Mouse (Mus musculus) kidney, postnatal 0 days (tissue): Measurements from ENCODE around the gene Htr6. TPM values are rescaled to one million over a fixed set of nuclear protein-coding genes. Genes with fewer than 3 reads are reported as not detected.
A peak's percentile ranks its signal among the peaks of the same experiment; 100 is the strongest.

Source experiments
- ATAC-seq: fragments of 200-750 bp; cut with Nextera tagmentation; replicated peaks from 2 replicates; pipeline ENCODE4 v1.8.0; 2017; ENCODE audit warnings: low read depth, moderate number of reproducible peaks, moderate TSS enrichment, moderate library complexity; ENCODE audit not compliant: low FRiP score
- DNase-seq: peaks from one replicate; pipeline ENCODE4 v3.0.0-alpha.2; 2016; ENCODE audit warnings: low spot score
- H3K27ac ChIP-seq: fragments of 300-500 bp; sonication (generic); 2 replicates; pipeline ENCODE4 v1.5.1; 2014; ENCODE audit warnings: mild to moderate bottlenecking
- H3K27me3 ChIP-seq: fragments of 300-500 bp; sonication (generic); 2 replicates; pipeline ENCODE4 v1.6.1; 2014; ENCODE audit warnings: low read length, mixed read lengths; ENCODE audit not compliant: insufficient read depth
- H3K36me3 ChIP-seq: fragments of 300-500 bp; sonication (generic); 2 replicates; pipeline ENCODE4 v1.6.1; 2014; ENCODE audit warnings: low read length, mixed read lengths; ENCODE audit not compliant: insufficient read depth
- H3K4me1 ChIP-seq: fragments of 300-500 bp; sonication (generic); replicated peaks from 2 replicates; pipeline ENCODE4 v1.6.1; 2014; ENCODE audit warnings: antibody characterized with exemption, low read length, mixed read lengths; ENCODE audit not compliant: insufficient read depth
- H3K4me2 ChIP-seq: fragments of 300-500 bp; sonication (generic); 2 replicates; pipeline ENCODE4 v1.6.1; 2014; ENCODE audit warnings: mild to moderate bottlenecking, low read length, moderate library complexity, mixed read lengths
- H3K4me3 ChIP-seq: fragments of 300-500 bp; sonication (generic); replicated peaks from 2 replicates; pipeline ENCODE4 v1.5.1; 2014; ENCODE audit warnings: low read depth, low read length
- H3K9ac ChIP-seq: fragments of 300-500 bp; sonication (generic); 2 replicates; pipeline ENCODE4 v1.6.1; 2014; ENCODE audit warnings: low read depth, low read length
- H3K9me3 ChIP-seq: fragments of 300-500 bp; sonication (generic); replicated peaks from 2 replicates; pipeline ENCODE4 v1.6.1; 2016; ENCODE audit warnings: low read length, inconsistent platforms, mixed read lengths
- CTCF ChIP-seq: IDR thresholded peaks from 2 replicates; pipeline ENCODE4 v1.5.1; 2016; ENCODE audit warnings: antibody characterized with exemption, low read depth, mild to moderate bottlenecking, moderate library complexity
- WGBS: fragments of 180-500 bp; shearing (Covaris S2); extraction: QIAGEN DNeasy Blood & Tissue Kit; methylation state at CpG from one replicate; pipeline ENCODE4 v1.1.7; 2014; 5-methylcytosine and 5-hydroxymethylcytosine counted together
- polyA plus RNA-seq: library from polyadenylated mRNA; unstranded; fragments of >200 nt; fragmentation: Nextera tagmentation; extraction: Ambion mirVana; gene quantifications from 2 replicates; pipeline ENCODE4 v1.2.1, GENCODE M21; 2015

The Htr6 gene
- polyA plus RNA-seq, 1 experiment from 2014 or later: 0.12 TPM

DNA sequence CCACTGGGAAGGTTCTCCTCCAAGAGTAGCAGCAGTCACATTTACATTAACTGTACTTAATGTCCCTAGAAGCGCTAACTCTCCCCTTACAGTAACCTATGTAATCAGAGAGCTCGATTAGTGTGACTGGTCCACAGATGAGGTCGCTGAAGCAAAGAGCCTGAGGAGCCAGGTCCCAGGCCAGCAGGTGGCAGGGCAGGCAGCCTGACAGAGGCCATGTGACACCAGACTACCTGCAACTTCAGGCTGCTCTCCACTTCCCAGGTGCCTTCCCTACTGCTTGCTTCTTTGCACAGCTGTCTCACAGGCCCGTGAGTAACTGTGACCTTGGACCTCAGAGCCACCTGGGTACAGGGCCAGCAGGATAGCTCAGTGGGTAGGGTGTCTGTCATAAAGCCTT is 40.8 kb downstream of the Htr6 start:
- ATAC-seq: no peak
- DNase-seq: peak; percentile 29
- no peaks in the 10 kb centered on the region for H3K9me3 ChIP-seq

GRCm38 (mm10) chr4:139034010-139034367 is 41.4 kb downstream of the Htr6 start:
- H3K4me1 ChIP-seq: 0 out of 2 replicates have a peak, but pooled peaks cover 5% of the 10 kb centered on the region

More for the DNA sequence above, 40.8 kb downstream of the Htr6 start:
- Histone ChIP-seq H3K9ac (no peak overlapping the region), H3K4me3 (no peak overlapping the region), H3K27me3 (no peaks in the 10 kb centered on the region), H3K27ac (no peak overlapping the region), H3K36me3 (0 out of 2 replicates have a peak, but pooled peaks cover 3% of the 10 kb centered on the region), H3K4me1 (0 out of 2 replicates have a peak, but pooled peaks cover 7% of the 10 kb centered on the region), H3K4me2 (no peak overlapping the region)
- 31% methylated on average over 4 of the region's 4 CpGs for WGBS
- TF ChIP-seq CTCF: peak; percentile 68

GRCm38 (mm10) chr4:139033263-139034009 is 41.9 kb downstream of the Htr6 start:
- no peak overlapping the region for H3K9ac ChIP-seq
- no peak for TF ChIP-seq CTCF

More at GRCm38 (mm10) chr4:139034010-139034367, 41.4 kb downstream of the Htr6 start:
- Histone ChIP-seq H3K9me3 (no peaks in the 10 kb centered on the region), H3K4me2 (no peak overlapping the region), H3K36me3 (0 out of 2 replicates have a peak, but pooled peaks cover 3% of the 10 kb centered on the region), H3K9ac (no peak overlapping the region), H3K27ac (no peak overlapping the region), H3K4me3 (no peak overlapping the region), H3K27me3 (no peaks in the 10 kb centered on the region)
- no peak for TF ChIP-seq CTCF
- ATAC-seq (no peak), DNase-seq (no peak)
- 80% methylated on average over 8 of the region's 8 CpGs for WGBS

DNA sequence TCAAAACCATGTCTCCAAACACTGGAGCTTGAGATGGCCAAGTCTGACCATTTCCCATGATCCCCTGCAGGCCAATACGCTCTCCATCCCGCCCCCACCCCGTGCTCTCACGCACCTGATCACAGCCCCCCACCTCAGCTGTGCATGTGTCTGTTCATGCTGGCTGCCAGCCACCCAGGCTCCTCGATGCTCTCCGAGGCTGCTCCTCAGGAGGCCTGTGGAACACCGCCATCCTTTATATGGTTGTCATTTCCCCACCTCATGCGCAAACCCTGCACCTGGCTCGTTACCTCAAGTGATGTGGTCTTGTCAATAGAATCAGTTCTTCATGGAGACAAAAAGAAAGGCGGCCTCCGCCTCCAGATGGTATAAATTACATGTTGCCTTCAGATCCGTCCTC is 42.8 kb downstream of the Htr6 start:
- Histone ChIP-seq H3K27me3 (no peaks in the 10 kb centered on the region), H3K4me1 (0 out of 2 replicates have a peak, but pooled peaks cover 2% of the 10 kb centered on the region), H3K4me2 (no peak overlapping the region), H3K36me3 (0 out of 2 replicates have a peak, but pooled peaks cover 3% of the 10 kb centered on the region), H3K27ac (no peak overlapping the region), H3K9me3 (no peaks in the 10 kb centered on the region), H3K9ac (no peak overlapping the region), H3K4me3 (no peak overlapping the region)
- no peak for ATAC-seq
- no peak for TF ChIP-seq CTCF
- no peak for DNase-seq
- 82% methylated on average over 12 of the region's 12 CpGs for WGBS

More at GRCm38 (mm10) chr4:139033263-139034009, 41.9 kb downstream of the Htr6 start:
- Histone ChIP-seq H3K4me3 (no peak overlapping the region), H3K9me3 (no peaks in the 10 kb centered on the region), H3K4me1 (0 out of 2 replicates have a peak, but pooled peaks cover 5% of the 10 kb centered on the region), H3K27me3 (no peaks in the 10 kb centered on the region), H3K4me2 (no peak overlapping the region), H3K36me3 (0 out of 2 replicates have a peak, but pooled peaks cover 3% of the 10 kb centered on the region), H3K27ac (no peak overlapping the region)
- ATAC-seq (no peak), DNase-seq (no peak)
- WGBS: 82% methylated on average over 11 of the region's 11 CpGs

DNA sequence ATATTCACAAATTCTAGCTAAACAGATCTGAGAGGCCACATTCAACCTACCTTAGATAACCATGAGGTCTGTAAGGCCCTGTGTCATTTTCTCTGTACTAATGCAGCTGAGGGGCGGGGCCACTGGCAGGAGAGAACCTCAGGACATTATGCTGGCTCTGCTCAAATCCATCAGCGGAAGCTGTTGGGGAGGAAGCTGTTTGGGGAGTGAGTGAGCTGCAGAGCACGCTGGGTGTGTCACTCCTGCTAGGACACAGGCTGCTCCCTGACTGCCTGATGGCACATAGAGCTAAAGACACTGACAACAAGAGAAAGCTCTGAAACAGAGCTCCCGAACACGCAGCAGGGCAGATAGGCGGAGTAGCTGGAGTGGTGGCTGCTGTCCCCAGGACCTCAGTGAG is 44.7 kb downstream of the Htr6 start:
- Histone ChIP-seq H3K4me1 (no peaks in the 10 kb centered on the region), H3K27me3 (no peaks in the 10 kb centered on the region), H3K9me3 (no peaks in the 10 kb centered on the region), H3K9ac (no peak overlapping the region), H3K36me3 (0 out of 2 replicates have a peak, but pooled peaks cover 1% of the 10 kb centered on the region), H3K4me3 (no peak overlapping the region), H3K4me2 (no peak overlapping the region), H3K27ac (no peak overlapping the region)
- 67% methylated on average over 6 of the region's 6 CpGs for WGBS
- ATAC-seq (no peak), DNase-seq (no peak)
- no peak for TF ChIP-seq CTCF

- H3K4me3 ChIP-seq: no peak overlapping the region
- TF ChIP-seq CTCF: no peak
- H3K4me2 ChIP-seq: no peak overlapping the region
- 35% methylated on average over 2 of the region's 2 CpGs for WGBS
- H3K27me3 ChIP-seq: no peaks in the 10 kb centered on the region
- DNase-seq: no peak
- H3K4me1 ChIP-seq: no peaks in the 10 kb centered on the region
- no peak for ATAC-seq
- no peaks in the 10 kb centered on the region for H3K36me3 ChIP-seq
- H3K27ac ChIP-seq: no peak overlapping the region
- H3K9ac ChIP-seq: no peak overlapping the region
- no peaks in the 10 kb centered on the region for H3K9me3 ChIP-seq
Measured at GRCm38 (mm10) chr4:139024379-139024778, 51.0 kb downstream of the Htr6 start.
